Mouse (Mus musculus) myocyte (in vitro differentiated cells): ENCODE data around the gene Lrp5.

Experiments
- MAX ChIP-seq: IDR thresholded peaks from one replicate; pipeline ENCODE4 v1.6.1; 2011; ENCODE audit warnings: low read depth, mild to moderate bottlenecking, control low read depth
- MYOG ChIP-seq, 3 experiments: IDR thresholded peaks; one replicate each; pipeline ENCODE4 v1.6.1; 2011; ENCODE audit warnings: control low read depth in 2 of 3, low read depth in 2 of 3, mild to moderate bottlenecking in 2 of 3; ENCODE audit not compliant: insufficient read length in 2 of 3, control insufficient read depth in 1 of 3, insufficient read depth in 1 of 3
- POLR2A ChIP-seq: IDR thresholded peaks from one replicate; pipeline ENCODE4 v1.6.1; 2011; ENCODE audit warnings: low read depth, mild to moderate bottlenecking, control low read depth, moderate library complexity; ENCODE audit not compliant: insufficient read length
- POLR2AphosphoS2 ChIP-seq: IDR thresholded peaks from one replicate; pipeline ENCODE4 v1.6.1; 2011; ENCODE audit warnings: low read depth, control low read depth; ENCODE audit not compliant: insufficient read length
- TCF12 ChIP-seq: IDR thresholded peaks from one replicate; pipeline ENCODE4 v1.6.1; 2011; ENCODE audit warnings: mild to moderate bottlenecking, control low read depth; ENCODE audit not compliant: poor library complexity, insufficient read depth, severe bottlenecking
- USF1 ChIP-seq: IDR thresholded peaks from one replicate; pipeline ENCODE4 v1.6.1; 2011; ENCODE audit warnings: low read depth, mild to moderate bottlenecking, control low read depth, moderate library complexity

DNA sequence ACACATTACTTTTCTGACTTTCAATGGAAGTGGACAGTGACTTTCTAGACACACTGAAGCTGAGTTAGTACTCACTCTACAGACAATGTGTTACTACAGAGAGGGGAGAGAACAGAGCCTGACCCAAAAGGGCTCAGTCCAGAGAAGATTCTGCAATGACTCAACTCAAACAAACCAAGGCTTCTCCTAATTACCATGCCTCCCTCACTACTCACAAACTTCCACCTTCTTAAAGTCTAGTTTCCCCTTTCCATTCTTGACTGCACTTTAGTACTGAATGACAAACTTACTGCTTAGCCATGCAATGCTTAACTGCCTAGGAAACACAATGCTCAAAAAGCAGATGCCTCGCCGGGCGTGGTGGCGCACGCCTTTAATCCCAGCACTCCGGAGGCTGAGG lies 148.7 kb downstream of the Lrp5 start:
- no peak for TF ChIP-seq TCF12
- no peak for TF ChIP-seq POLR2A
- no peak for TF ChIP-seq MAX
- no peak for TF ChIP-seq POLR2AphosphoS2
- TF ChIP-seq USF1: no peak
- no peak for TF ChIP-seq MYOG (IDR thresholded peaks at IDR 0.05; ENCODE audit: control insufficient read depth in 1 of 3, insufficient read depth in 1 of 3, insufficient read length in 2 of 3, low read depth in 2 of 3)
